Mouse (Mus musculus): Measurements from ENCODE around the gene 1190005I06Rik. TPM values are rescaled to one million over a fixed set of nuclear protein-coding genes. Genes with fewer than 3 reads are reported as not detected.
A peak's percentile ranks its signal among the peaks of the same experiment; 100 is the strongest.

Gene 1190005I06Rik
- polyA plus RNA-seq, 1 experiment from 2014 or later: 6.0 TPM

GRCm38 (mm10) chr8:120667561-120668373, 20.3 kb upstream of the 1190005I06Rik start, which contains the start of the genes Gm27021 and Cox4i1:
Gene Gm27021, minus strand, starts transcription at chr8:120668079.
Gene Cox4i1, plus strand, starts transcription at chr8:120668222.
- H3K36me3 ChIP-seq: peaks cover 56% of the 10 kb centered on the region
- peaks cover 43% of the 10 kb centered on the region for H3K4me1 ChIP-seq (replicated peaks)
- H3K27me3 ChIP-seq: no peaks in the 10 kb centered on the region
- H3K27ac ChIP-seq: peak within 1 kb of the TSS; percentile 89
- H3K9me3 ChIP-seq: no peaks in the 10 kb centered on the region
- H3K4me3 ChIP-seq (replicated peaks): peak within 1 kb of the TSS; percentile 96
- peak within 1 kb of the TSS; percentile 95 for H3K9ac ChIP-seq (replicated peaks)
- ATAC-seq (ENCODE audit: insufficient number of reproducible peaks, insufficient read depth, low FRiP score, low TSS enrichment, low read depth): peak; percentile 81
- peak within 1 kb of the TSS; percentile 88 for H3K4me2 ChIP-seq
- under 1% methylated on average over 104 of the region's 105 CpGs for WGBS

GRCm38 (mm10) chr8:120666807-120667470, 19.5 kb upstream of the 1190005I06Rik start:
- H3K9ac ChIP-seq (replicated peaks): peak overlapping the region; percentile 95
- peak overlapping the region; percentile 88 for H3K4me2 ChIP-seq
- WGBS: 4% methylated on average over 17 of the region's 17 CpGs
- peaks cover 48% of the 10 kb centered on the region for H3K36me3 ChIP-seq
- H3K27ac ChIP-seq: peak overlapping the region; percentile 89
- no peaks in the 10 kb centered on the region for H3K9me3 ChIP-seq
- ATAC-seq (ENCODE audit: insufficient number of reproducible peaks, insufficient read depth, low FRiP score, low TSS enrichment, low read depth): no peak
- peak overlapping the region; percentile 96 for H3K4me3 ChIP-seq (replicated peaks)
- H3K4me1 ChIP-seq (replicated peaks): peaks cover 43% of the 10 kb centered on the region
- H3K27me3 ChIP-seq: no peaks in the 10 kb centered on the region

GRCm38 (mm10) chr8:120665726-120666455, 18.5 kb upstream of the 1190005I06Rik start:
- H3K9ac ChIP-seq (replicated peaks): peak overlapping the region; percentile 95; the same call in 1 of the 2 replicates
- peak overlapping the region; percentile 88 for H3K4me2 ChIP-seq
- H3K27ac ChIP-seq: no peak overlapping the region
- peaks cover 42% of the 10 kb centered on the region for H3K36me3 ChIP-seq
- no peaks in the 10 kb centered on the region for H3K9me3 ChIP-seq
- no peaks in the 10 kb centered on the region for H3K27me3 ChIP-seq
- peaks cover 41% of the 10 kb centered on the region for H3K4me1 ChIP-seq (replicated peaks)
- H3K4me3 ChIP-seq (replicated peaks): peak overlapping the region; percentile 96
- WGBS: 77% methylated on average over 3 of the region's 3 CpGs
- ATAC-seq (ENCODE audit: insufficient number of reproducible peaks, insufficient read depth, low FRiP score, low TSS enrichment, low read depth): no peak

DNA sequence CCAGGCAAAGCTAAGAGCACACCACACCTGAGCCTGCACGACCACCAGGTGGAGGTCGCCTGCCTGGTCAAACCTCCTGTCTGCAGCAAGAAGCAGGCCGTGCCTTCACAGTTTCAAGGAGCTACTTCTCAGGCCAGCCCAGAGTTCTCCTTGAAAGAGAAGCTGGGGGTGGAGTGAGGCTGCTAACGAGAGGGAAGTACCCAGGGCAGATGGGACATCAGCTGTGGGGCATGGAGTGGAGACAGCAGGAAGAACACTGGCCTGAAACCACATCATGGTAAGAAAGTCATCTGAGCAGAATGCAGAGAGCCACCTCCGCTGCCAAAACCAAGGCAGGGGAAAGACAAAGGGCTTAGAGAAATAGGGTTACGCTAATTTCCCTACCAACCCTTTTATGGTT, 17.1 kb upstream of the 1190005I06Rik start:
- Histone ChIP-seq H3K4me2 (no peak overlapping the region), H3K9ac (replicated peaks) (no peak overlapping the region), H3K36me3 (peaks cover 41% of the 10 kb centered on the region), H3K27ac (no peak overlapping the region), H3K4me1 (replicated peaks) (peaks cover 35% of the 10 kb centered on the region), H3K9me3 (no peaks in the 10 kb centered on the region), H3K4me3 (replicated peaks) (no peak overlapping the region), H3K27me3 (no peaks in the 10 kb centered on the region)
- ATAC-seq (ENCODE audit: insufficient number of reproducible peaks, insufficient read depth, low FRiP score, low TSS enrichment, low read depth): no peak
- WGBS: 80% methylated on average over 6 of the region's 6 CpGs

- peaks cover 84% of the 10 kb centered on the region for H3K36me3 ChIP-seq
- no peak overlapping the region for H3K27ac ChIP-seq
- WGBS: 93% methylated on average over 8 of the region's 8 CpGs
These were observed 10.0 kb upstream of the 1190005I06Rik start for GRCm38 (mm10) chr8:120657415-120657814.

DNA sequence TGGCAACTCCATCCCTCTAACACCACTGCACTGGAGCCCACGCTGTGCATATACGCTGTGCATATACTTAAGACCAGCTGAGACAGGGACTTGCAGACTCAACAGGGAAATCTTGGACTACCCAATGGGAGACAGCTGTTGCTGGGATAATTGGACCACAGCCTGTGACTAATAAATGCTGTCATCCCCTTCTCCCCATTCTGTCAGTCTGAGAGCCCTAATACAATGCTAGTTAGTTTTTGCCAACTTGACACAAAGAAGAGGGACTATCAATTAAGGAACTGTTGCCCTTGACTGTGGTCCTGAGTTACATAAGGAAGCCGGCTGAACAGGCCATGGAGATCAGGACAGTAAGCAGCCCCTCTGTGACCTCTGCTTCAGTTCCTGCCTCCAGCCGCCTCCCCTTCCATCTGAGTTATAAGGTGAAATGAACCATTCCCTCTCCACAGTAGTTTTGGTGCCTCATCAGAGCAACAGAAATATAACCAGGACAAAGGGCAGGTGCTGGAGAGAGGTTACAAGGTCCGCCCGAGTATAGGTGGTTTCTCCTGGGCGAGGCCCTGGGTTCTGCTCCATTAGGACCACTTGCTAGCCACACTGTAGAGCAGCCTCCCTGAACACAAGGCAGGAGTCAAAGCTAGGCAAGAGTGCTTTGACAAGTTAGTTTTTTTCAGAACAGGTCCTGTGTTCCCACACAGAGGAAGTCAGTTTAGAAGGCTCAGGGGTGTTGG, 9.1 kb upstream of the 1190005I06Rik start:
- ATAC-seq (ENCODE audit: insufficient number of reproducible peaks, insufficient read depth, low FRiP score, low TSS enrichment, low read depth): no peak

More at GRCm38 (mm10) chr8:120657415-120657814, 10.0 kb upstream of the 1190005I06Rik start:
- no peak overlapping the region for H3K9ac ChIP-seq (replicated peaks)
- no peak for ATAC-seq (ENCODE audit: insufficient number of reproducible peaks, insufficient read depth, low FRiP score, low TSS enrichment, low read depth)
- no peaks in the 10 kb centered on the region for H3K4me1 ChIP-seq (replicated peaks)
- H3K27me3 ChIP-seq: no peaks in the 10 kb centered on the region
- H3K4me3 ChIP-seq (replicated peaks): no peak overlapping the region
- H3K4me2 ChIP-seq: no peak overlapping the region
- H3K9me3 ChIP-seq: no peaks in the 10 kb centered on the region

GRCm38 (mm10) chr8:120644663-120645062, 2.8 kb downstream of the 1190005I06Rik start:
- Histone ChIP-seq H3K9ac (replicated peaks) (no peak overlapping the region), H3K9me3 (no peaks in the 10 kb centered on the region), H3K4me2 (no peak overlapping the region), H3K27me3 (no peaks in the 10 kb centered on the region), H3K4me3 (replicated peaks) (no peak overlapping the region), H3K27ac (no peak overlapping the region), H3K4me1 (replicated peaks) (no peaks in the 10 kb centered on the region; the same call in 1 of the 2 replicates), H3K36me3 (no peaks in the 10 kb centered on the region)
- WGBS: 84% methylated on average over 7 of the region's 7 CpGs
- ATAC-seq (ENCODE audit: insufficient number of reproducible peaks, insufficient read depth, low FRiP score, low TSS enrichment, low read depth): no peak

More for the DNA sequence above, 9.1 kb upstream of the 1190005I06Rik start:
- Histone ChIP-seq H3K4me2 (no peak overlapping the region), H3K9ac (replicated peaks) (no peak overlapping the region), H3K9me3 (no peaks in the 10 kb centered on the region), H3K27me3 (no peaks in the 10 kb centered on the region), H3K4me1 (replicated peaks) (no peaks in the 10 kb centered on the region), H3K36me3 (peaks cover 84% of the 10 kb centered on the region), H3K4me3 (replicated peaks) (no peak overlapping the region), H3K27ac (no peak overlapping the region)
- 94% methylated on average over 7 of the region's 7 CpGs for WGBS

GRCm38 (mm10) chr8:120642031-120642662, 5.3 kb downstream of the 1190005I06Rik start:
- no peaks in the 10 kb centered on the region for H3K36me3 ChIP-seq
- H3K4me1 ChIP-seq (replicated peaks): no peaks in the 10 kb centered on the region; the same call in 1 of the 2 replicates
- H3K9me3 ChIP-seq: no peaks in the 10 kb centered on the region
- no peaks in the 10 kb centered on the region for H3K27me3 ChIP-seq
- H3K27ac ChIP-seq: no peak overlapping the region
- no peak overlapping the region for H3K9ac ChIP-seq (replicated peaks)
- no peak for ATAC-seq (ENCODE audit: insufficient number of reproducible peaks, insufficient read depth, low FRiP score, low TSS enrichment, low read depth)
- no peak overlapping the region for H3K4me2 ChIP-seq
- WGBS: 79% methylated on average over 10 of the region's 10 CpGs
- no peak overlapping the region for H3K4me3 ChIP-seq (replicated peaks)

DNA sequence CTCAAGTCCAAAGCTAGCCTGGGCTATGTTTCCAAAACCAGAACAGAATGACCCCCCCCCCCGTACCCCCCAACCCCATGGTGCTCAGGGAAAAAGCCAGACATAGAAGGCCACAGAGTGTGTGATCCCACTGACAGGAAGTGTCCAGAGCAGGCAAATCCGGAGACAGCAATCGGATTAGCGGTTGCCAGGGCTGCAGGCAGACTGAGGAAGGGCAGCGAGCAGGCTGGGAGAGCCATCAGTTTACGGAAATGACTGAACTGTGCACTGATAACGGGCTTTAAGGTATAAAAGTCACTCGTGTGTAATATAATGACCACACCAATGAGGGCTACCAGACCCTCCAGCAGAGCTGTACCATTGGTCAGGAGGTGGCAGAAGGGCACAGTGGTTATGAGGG, 6.2 kb downstream of the 1190005I06Rik start:
- Histone ChIP-seq H3K27ac (no peak overlapping the region), H3K9me3 (no peaks in the 10 kb centered on the region), H3K4me1 (replicated peaks) (no peaks in the 10 kb centered on the region; the same call in 1 of the 2 replicates), H3K9ac (replicated peaks) (no peak overlapping the region), H3K4me2 (no peak overlapping the region), H3K36me3 (no peaks in the 10 kb centered on the region), H3K4me3 (replicated peaks) (no peak overlapping the region), H3K27me3 (no peaks in the 10 kb centered on the region)
- 37% methylated on average over 8 of the region's 8 CpGs for WGBS
- no peak for ATAC-seq (ENCODE audit: insufficient number of reproducible peaks, insufficient read depth, low FRiP score, low TSS enrichment, low read depth)

GRCm38 (mm10) chr8:120634329-120634839, 13.0 kb downstream of the 1190005I06Rik start:
- Histone ChIP-seq H3K9me3 (peaks cover 7% of the 10 kb centered on the region), H3K27me3 (peaks cover 38% of the 10 kb centered on the region), H3K27ac (no peak overlapping the region), H3K4me2 (peak overlapping the region; percentile 99), H3K4me1 (replicated peaks) (peaks cover 26% of the 10 kb centered on the region), H3K36me3 (no peaks in the 10 kb centered on the region; the same call in 1 of the 2 replicates), H3K9ac (replicated peaks) (peak overlapping the region; percentile 80), H3K4me3 (replicated peaks) (peak overlapping the region; percentile 74)
- no peak; the same call in 1 of the 2 replicates for ATAC-seq (ENCODE audit: insufficient number of reproducible peaks, insufficient read depth, low FRiP score, low TSS enrichment, low read depth)
- WGBS: 2% methylated on average over 40 of the region's 42 CpGs
